Mouse (Mus musculus) layer of hippocampus, adult 2 months (tissue): ENCODE results near the gene Cnr2. TPM values are rescaled to one million over a fixed set of nuclear protein-coding genes. Genes with fewer than 3 reads are reported as not detected.

Experiments used
- DNase-seq, 2 experiments: peaks; one replicate each; pipeline ENCODE4 v3.0.0; 2022; ENCODE audit warnings: low spot score in 2 of 2
- H3K27ac ChIP-seq: fragments of 200-600 bp; 2 replicates; pipeline ENCODE4 v1.8.1; 2022
- H3K4me3 ChIP-seq: fragments of 200-600 bp; 2 replicates; pipeline ENCODE4 v1.8.1; 2022; ENCODE audit warnings: mild to moderate bottlenecking
- CTCF ChIP-seq: fragments of 200-600 bp; conservative IDR thresholded peaks from 2 replicates; pipeline ENCODE4 v1.8.1; 2022; ENCODE audit warnings: antibody characterized with exemption, mild to moderate bottlenecking, moderate library complexity
- total RNA-seq, 2 experiments: library from RNA; stranded (reverse); gene quantifications; 2 replicates each; pipeline ENCODE4 v1.2.3; 2021

The Cnr2 gene
- total RNA-seq, 2 experiments from 2014 or later = 0.12 TPM; not detected in 1

DNA sequence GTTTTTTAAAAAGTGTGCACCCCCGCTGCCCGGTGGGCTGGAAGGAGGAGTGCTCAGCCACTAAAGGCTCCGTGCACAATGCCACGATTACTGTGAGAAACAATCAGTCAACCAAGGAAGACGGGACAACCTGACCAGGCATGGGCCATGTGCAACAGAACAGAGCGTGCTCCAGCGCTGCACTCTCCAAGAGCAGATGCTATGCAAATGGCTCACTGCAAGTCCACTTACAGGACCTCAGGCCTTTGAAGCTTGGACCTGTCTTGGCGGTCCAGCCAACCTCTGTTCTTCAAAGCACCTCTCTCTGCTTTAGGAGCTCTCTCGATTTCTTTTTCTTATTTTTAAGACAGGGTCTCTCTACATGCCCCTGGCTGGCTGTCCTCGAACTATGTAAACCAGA is 14.6 kb upstream of the Cnr2 start:
- no peak for TF ChIP-seq CTCF
- Histone ChIP-seq H3K4me3 (no peak overlapping the region), H3K27ac (no peak overlapping the region)
- DNase-seq = no peak

DNA sequence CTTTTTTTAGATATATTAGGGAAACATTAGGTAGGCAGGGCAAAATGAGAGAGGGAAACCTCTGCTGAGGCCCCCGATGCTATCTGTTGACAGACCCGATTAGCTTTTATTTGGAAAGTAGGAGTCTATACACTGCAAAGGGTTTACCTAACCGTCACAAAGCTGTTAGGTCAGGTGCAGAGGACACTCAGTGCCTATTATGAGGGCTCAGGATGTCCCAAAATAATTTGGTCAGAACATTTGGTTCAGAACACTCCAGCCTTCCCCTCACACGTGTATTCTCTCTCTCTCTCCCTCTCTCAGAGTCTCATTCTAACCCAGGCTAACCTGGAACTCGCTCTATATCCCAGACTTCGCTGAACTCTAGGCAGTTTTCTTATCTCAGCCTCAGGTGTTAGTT is 13.2 kb upstream of the Cnr2 start:
- no peak overlapping the region for H3K27ac ChIP-seq
- TF ChIP-seq CTCF = no peak

DNA sequence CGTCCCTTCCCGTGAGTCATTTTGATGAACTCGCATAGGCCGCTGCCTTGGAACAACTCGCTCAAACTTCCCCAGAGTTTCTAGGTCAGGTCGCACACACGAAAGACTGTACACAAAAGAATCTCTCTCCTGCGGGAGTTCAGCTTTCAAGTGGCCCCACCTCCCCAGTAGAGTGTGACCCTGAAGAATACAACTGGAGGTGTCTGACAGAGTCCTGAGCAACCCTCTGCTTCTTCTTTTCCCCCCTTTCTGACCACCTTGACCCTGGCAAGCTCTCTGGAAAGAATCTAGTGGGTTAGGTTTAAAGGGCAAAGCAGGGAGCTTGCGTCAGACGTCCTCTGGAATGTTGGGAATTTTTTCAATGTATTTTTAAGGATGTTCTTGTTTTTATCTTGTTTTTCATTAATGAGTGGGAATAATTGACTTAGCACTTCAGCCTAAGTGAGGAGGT is 11.8 kb upstream of the Cnr2 start:
- TF ChIP-seq CTCF = no peak
- DNase-seq = no peak

More for the DNA sequence above, 13.2 kb upstream of the Cnr2 start:
- no peak overlapping the region for H3K4me3 ChIP-seq
- DNase-seq = no peak

DNA sequence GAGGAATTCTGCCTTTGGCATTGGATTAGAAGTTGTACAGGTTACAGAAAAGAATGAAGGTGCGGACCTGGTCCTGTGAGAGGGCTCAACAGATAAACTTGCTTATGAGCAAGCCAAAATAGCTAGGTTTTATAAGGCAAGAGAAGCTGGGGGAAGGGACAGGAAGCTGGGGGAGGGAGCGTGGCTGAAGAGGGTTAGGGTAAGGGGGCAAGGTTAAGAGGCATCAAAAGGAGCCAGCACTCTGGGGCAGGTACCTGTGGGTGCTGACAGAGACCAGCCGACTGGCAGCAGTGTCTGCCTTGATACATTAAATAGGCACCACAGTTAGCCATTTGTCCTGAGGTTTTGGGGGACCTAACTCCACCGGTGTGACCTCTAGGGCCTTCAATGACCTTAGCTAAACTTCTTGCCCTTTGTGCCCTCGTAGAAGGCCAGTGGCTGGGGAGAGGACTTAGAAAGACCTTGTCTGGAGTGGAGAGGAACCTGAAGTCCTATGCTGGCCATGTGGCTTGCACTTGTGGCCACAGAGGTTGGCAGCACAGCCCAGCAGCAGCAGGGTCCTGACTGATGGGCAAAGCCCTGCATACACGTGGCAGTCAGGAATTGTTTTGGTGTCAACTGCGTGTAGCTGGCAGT is 11.2 kb upstream of the Cnr2 start:
- TF ChIP-seq CTCF = no peak
- Histone ChIP-seq H3K4me3 (no peak overlapping the region), H3K27ac (no peak overlapping the region)
- no peak for DNase-seq

More for the DNA sequence above, 11.8 kb upstream of the Cnr2 start:
- Histone ChIP-seq H3K27ac (no peak overlapping the region), H3K4me3 (no peak overlapping the region)

DNA sequence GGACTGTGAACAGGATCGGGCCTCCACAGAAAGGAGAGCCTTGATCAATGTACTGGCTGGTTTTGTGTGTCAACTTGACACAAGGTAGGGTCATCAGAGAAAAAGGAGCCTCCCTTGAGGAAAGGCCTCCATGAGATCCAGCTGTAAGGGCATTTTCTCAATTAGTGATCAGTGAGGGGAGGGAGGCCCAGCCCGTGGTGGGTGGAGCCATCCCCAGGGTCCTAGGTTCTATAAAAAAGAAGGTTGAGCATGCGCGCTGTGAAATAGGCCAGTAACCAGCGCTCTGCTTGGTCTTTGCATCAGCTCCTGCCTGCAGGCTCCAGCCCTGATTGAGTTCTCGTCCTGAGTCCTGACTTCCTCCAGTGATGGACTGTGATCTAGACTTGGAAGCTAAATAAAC is 10.7 kb upstream of the Cnr2 start:
- H3K4me3 ChIP-seq = no peak overlapping the region
- no peak overlapping the region for H3K27ac ChIP-seq
- no peak for TF ChIP-seq CTCF
- DNase-seq = no peak

DNA sequence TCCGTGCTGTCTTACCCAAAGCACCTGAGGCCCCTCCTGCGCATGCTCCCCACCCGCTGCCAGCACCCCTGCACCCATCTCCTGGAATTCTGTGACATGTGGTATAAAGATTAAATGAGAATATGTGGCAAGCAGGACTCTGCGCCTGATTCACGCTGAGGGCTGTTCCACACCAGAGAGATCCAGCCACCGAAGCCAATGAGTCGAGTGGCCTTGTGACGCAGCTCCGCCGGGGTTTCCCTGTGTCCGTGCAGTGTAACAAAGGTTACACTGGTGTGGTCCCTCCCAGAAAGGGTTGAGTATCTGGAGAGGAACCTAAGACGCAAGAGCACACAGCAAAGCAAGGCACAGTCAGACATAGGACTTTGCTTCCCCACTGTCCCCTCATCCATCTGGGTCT is 9.5 kb upstream of the Cnr2 start:
- no peak overlapping the region for H3K4me3 ChIP-seq
- no peak for TF ChIP-seq CTCF

DNA sequence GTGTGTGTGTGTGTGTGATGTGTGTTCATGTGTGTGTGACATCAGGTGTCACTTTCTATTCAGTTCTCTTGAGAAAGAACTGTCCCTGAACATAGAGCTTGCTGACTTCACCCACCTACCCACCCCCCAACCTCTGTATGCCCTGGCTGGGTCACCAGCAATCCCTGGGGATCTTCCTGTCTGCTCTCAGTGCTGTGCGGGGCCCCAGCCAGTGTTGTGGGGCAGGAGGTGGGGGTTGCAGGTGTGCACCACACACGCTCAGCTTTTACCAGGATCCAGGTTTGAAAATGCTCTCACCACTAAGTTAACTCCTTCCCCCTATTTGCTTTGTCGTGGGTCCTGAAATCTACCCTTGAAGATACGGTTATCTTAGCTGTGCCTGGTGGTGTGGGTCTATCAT is 9.0 kb upstream of the Cnr2 start:
- no peak for TF ChIP-seq CTCF
- Histone ChIP-seq H3K27ac (no peak overlapping the region), H3K4me3 (no peak overlapping the region)
- no peak for DNase-seq

More for the DNA sequence above, 9.5 kb upstream of the Cnr2 start:
- H3K27ac ChIP-seq = no peak overlapping the region
- no peak for DNase-seq

DNA sequence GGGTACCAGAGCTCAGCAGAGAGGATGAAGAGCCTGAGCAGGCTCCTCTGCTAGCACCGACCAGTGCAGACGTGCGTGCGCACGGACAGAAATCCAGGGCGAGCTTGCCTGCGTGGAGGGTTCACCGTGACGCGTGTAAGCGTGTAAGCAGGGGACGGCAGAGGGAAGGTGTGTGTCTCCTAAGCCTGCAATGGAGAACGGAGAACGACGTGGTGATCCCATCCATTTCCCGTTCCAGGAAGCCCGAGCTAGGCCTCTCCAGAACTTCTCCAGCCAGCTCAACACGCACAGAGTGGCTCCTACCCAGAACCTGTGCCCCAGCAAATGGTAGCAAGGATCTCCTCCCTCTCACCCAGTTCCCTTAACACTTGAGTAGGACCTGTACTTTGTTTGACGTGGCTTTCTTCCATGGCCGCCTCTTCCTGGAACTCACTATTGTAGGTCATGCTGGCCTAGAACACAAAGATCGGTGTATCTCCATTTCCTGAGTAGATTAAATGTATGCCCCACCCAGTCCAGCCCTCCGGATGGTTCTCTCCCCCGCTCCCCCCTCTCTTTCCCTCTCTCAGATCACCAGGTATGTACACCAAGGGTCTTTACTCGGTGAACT is 6.6 kb upstream of the Cnr2 start:
- DNase-seq = no peak
- no peak for TF ChIP-seq CTCF
- Histone ChIP-seq H3K4me3 (no peak overlapping the region), H3K27ac (no peak overlapping the region)

DNA sequence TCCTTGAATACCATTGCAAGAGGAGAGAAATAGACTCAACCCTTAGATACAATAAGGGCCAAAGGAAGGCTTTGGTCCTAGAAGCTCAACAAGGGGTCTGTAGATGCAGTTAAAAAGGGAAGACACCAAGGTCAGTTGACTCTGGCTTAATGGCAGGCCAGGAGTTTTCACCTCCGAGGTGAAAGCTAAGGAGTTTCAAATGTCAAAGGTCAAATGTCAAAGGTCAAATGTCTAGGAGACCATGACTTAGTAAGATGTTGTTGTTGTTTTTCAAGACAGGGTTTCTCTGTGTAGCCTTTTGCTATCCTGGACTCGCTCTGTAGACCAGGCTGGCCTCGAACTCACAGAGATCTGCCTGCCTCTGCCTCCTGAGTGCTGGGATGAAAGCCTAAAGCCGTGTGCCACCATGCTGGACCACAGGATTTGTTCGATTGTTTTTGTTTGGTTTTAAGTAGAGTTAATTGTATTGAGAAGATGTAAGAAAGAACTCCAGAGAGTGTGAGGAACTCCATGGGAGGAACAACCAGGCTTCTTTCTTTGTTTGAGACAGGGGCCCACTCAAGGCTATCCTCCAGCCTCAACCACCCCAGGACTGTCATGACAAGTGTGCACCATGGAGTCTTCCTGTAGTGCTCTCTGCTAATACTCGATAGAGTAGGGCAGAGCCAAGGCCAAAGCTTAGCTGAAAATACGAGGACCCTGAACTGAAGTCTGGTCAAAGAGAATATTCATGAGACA is 5.9 kb upstream of the Cnr2 start:
- H3K4me3 ChIP-seq = no peak overlapping the region
- DNase-seq = no peak
- no peak for TF ChIP-seq CTCF
- H3K27ac ChIP-seq = no peak overlapping the region

DNA sequence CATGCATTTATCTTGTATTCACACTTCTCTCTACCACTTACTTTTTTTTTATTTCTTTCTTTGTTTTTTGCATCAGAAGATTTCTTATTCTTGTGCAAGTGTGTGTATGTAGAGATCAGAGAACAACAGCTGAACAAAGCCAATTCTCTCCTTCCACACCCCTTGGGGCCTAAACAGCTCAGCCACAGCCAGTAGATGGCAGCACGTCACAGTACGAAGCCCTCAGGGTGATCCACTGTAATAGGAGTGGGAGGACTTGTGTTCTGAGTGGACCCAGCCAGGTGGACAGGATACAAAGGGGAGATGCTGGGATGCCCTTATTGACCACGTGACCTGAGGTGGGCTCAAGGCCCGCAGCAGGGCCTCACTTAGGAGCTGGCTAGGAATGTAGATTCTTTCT is 5.3 kb upstream of the Cnr2 start:
- peak; percentile 90 for TF ChIP-seq CTCF
- peak; percentile 47 to 77 for DNase-seq
- no peak overlapping the region for H3K4me3 ChIP-seq
- no peak overlapping the region for H3K27ac ChIP-seq

DNA sequence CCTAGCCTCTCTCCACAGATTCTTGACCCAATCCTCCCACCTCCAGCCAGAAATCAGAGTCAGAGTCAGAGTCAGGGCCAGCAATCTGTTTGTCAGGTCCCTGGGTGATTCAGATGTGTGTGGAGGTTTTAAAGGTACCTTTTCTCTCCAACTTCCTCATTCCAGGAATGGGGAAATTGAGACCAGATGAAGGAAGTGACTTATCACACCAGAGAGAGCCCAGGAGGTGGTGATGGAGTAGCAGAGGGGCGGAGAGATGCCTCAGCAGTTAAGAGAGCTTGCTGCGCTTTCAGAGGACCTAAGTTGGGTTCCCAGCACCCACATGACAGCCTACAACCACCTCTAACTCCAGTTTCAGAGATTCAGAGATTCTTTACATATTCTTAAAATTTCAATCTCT is 3.7 kb upstream of the Cnr2 start:
- no peak for DNase-seq
- Histone ChIP-seq H3K27ac (no peak overlapping the region), H3K4me3 (no peak overlapping the region)
- TF ChIP-seq CTCF = no peak

DNA sequence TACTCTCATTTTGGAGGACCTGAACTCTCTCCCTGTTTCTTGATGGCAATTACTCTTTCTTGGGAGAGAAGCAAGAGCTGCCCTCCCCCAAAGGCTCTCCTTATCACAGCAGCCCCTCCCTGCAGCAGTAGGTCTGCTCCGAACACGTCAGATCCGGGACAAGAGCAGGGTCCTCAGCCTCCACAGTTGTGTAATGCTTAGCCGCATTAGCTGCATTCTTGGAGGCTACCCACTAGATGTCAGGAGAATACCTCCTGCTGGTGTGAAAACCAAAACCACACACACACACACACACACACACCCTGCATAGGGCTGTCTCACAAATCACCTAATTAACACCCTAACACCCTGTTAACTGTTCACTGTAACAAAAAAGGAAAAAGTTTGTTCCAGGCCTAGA is 2.3 kb upstream of the Cnr2 start:
- no peak for DNase-seq
- TF ChIP-seq CTCF = peak; percentile 57
- Histone ChIP-seq H3K4me3 (no peak overlapping the region), H3K27ac (no peak overlapping the region)

DNA sequence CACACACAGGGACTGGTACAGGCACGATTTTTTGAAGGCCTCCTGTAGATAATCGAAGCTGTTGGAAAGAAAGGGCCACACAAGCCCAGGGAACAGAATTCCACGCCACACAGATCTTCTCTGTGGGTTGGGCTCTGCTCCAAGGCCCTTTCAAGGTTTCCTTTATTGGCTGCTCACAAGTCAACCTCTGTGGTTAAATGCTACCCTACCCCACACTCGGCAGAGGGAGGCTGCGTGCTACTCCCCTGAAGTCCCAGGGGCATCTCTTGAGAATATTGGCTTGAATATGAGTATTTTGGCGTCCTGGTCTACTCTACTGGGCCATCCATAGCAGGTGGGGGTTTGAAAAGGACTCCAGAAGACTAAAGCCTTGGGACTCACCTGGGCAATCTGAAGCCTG is 963 bp downstream of the Cnr2 start:
- DNase-seq = no peak
- TF ChIP-seq CTCF = no peak
- no peak overlapping the region for H3K4me3 ChIP-seq

More for the DNA sequence above, 963 bp downstream of the Cnr2 start:
- no peak overlapping the region for H3K27ac ChIP-seq
